Mouse (Mus musculus) neural tube, embryonic 12.5 days (tissue): ENCODE measurements around the gene Tmem211. TPM values are rescaled to one million over a fixed set of nuclear protein-coding genes. Genes with fewer than 3 reads are reported as not detected.

ENCODE experiments used
- ATAC-seq: fragments of 200-750 bp; cut with Nextera tagmentation; 2 replicates; pipeline ENCODE4 v1.8.0; 2017; ENCODE audit warnings: low read depth, mild to moderate bottlenecking, moderate TSS enrichment, moderate library complexity; ENCODE audit not compliant: low FRiP score
- H3K27ac ChIP-seq: fragments of 300-500 bp; sonication (generic); 2 replicates; pipeline ENCODE4 v1.5.1; 2016
- H3K27me3 ChIP-seq: fragments of 300-500 bp; sonication (generic); replicated peaks from 2 replicates; pipeline ENCODE4 v1.6.1; 2016; ENCODE audit warnings: mild to moderate bottlenecking
- H3K36me3 ChIP-seq: fragments of 300-500 bp; sonication (generic); 2 replicates; pipeline ENCODE4 v1.6.1; 2016; ENCODE audit warnings: mild to moderate bottlenecking
- H3K4me1 ChIP-seq: fragments of 300-500 bp; sonication (generic); 2 replicates; pipeline ENCODE4 v1.6.1; 2016
- H3K4me2 ChIP-seq: fragments of 300-500 bp; sonication (generic); replicated peaks from 2 replicates; pipeline ENCODE4 v1.6.1; 2016; ENCODE audit warnings: mild to moderate bottlenecking
- H3K4me3 ChIP-seq: fragments of 300-500 bp; sonication (generic); 2 replicates; pipeline ENCODE4 v1.5.1; 2016
- H3K9ac ChIP-seq: fragments of 300-500 bp; sonication (generic); 2 replicates; pipeline ENCODE4 v1.6.1; 2016; ENCODE audit warnings: mild to moderate bottlenecking
- H3K9me3 ChIP-seq: fragments of 300-500 bp; sonication (generic); 2 replicates; pipeline ENCODE4 v1.6.1; 2016; ENCODE audit warnings: mild to moderate bottlenecking
- WGBS: fragments of 180-500 bp; shearing (Covaris S2); methylation state at CpG from one replicate; pipeline ENCODE4 v1.1.7; 2016; 5-methylcytosine and 5-hydroxymethylcytosine counted together
- polyA plus RNA-seq: library from polyadenylated mRNA; unstranded; fragments of >200 nt; fragmentation: Nextera tagmentation; extraction: Ambion mirVana; gene quantifications from 2 replicates; pipeline ENCODE4 v1.2.1, GENCODE M21; 2016

Tmem211 gene
- polyA plus RNA-seq, result not detected in 2 replicates

DNA sequence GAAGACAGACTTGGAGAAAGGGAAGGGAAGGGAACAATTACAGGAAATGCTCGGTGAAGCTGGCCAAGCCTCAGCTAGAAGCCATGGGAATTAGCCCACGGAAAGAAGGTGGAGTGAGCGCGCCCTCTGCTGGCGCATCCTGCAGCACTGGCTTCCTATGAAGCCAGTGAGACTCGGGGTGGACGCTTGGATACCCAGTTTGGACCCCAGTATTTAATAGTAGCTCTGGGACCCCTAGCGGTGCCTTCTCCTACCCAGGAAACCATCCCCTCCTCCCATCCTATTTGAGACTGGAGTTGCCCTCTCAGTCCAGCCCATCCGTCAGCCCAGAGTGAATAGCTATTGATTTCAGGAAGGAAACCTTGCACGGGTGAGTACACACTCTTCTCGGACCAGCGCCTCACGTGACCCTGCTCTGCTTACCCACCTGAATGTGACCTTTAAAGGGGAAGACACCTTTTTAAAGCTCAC, at the start of gene Tmem211:
Tmem211 (plus strand) TSS at position 278 of the 471 bp plus-strand sequence.
- Histone ChIP-seq H3K9ac (peak within 1 kb of the TSS; percentile 42; the same call in 1 of the 2 replicates), H3K27me3 (no peaks in the 10 kb centered on the region), H3K36me3 (no peaks in the 10 kb centered on the region), H3K4me3 (peak within 1 kb of the TSS; percentile 18), H3K27ac (no peak within 1 kb of the TSS; the same call in 1 of the 2 replicates), H3K4me1 (peaks cover 20% of the 10 kb centered on the region), H3K4me2 (peak within 1 kb of the TSS; percentile 54), H3K9me3 (no peaks in the 10 kb centered on the region)
- ATAC-seq, result peak; percentile 77
- under 1% methylated on average over 13 of the region's 13 CpGs for WGBS

GRCm38 (mm10) chr5:113179451-113179842, 47.3 kb upstream of the Tmem211 start:
- Histone ChIP-seq H3K27me3 (no peaks in the 10 kb centered on the region), H3K36me3 (no peaks in the 10 kb centered on the region), H3K9me3 (no peaks in the 10 kb centered on the region), H3K4me3 (peak overlapping the region; percentile 18), H3K4me1 (peaks cover 9% of the 10 kb centered on the region), H3K4me2 (peak overlapping the region; percentile 58), H3K27ac (no peak overlapping the region), H3K9ac (peak overlapping the region; percentile 51)
- no peak for ATAC-seq
- WGBS, result 10% methylated on average over 8 of the region's 9 CpGs

- H3K9me3 ChIP-seq, result no peaks in the 10 kb centered on the region
- H3K4me3 ChIP-seq, result peak overlapping the region; percentile 18
- peak overlapping the region; percentile 51 for H3K9ac ChIP-seq
- no peak overlapping the region for H3K27ac ChIP-seq
- peaks cover 9% of the 10 kb centered on the region for H3K4me1 ChIP-seq
- no peaks in the 10 kb centered on the region for H3K36me3 ChIP-seq
- no peaks in the 10 kb centered on the region for H3K27me3 ChIP-seq
- peak overlapping the region; percentile 58 for H3K4me2 ChIP-seq
- WGBS, result 3% methylated on average over 30 of the region's 30 CpGs
- ATAC-seq, result peak; percentile 61
These were observed 46.6 kb upstream of the Tmem211 start for GRCm38 (mm10) chr5:113179843-113180682.

DNA sequence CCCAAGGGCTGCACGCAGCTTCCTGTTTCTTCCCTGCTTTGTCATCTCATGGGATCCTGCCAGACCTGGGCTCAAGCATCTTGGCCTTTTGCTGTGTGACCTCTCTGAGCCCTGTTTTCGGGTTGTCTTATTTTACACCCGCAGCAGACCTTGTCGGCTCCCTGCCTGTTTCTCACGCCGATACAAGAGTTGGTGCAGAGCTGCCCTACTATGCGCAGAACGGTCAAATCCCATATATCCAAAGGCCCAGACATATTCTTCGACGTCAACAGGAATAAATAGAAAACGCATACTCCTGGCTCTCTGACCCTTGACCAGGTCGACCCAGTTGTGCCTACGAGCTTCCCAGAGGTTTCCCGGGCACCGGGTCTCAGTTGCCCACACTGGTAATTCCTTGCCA, 46.0 kb upstream of the Tmem211 start:
- Histone ChIP-seq H3K4me2 (peak overlapping the region; percentile 58), H3K9ac (no peak overlapping the region), H3K9me3 (no peaks in the 10 kb centered on the region), H3K4me3 (no peak overlapping the region), H3K4me1 (peaks cover 9% of the 10 kb centered on the region), H3K27ac (no peak overlapping the region), H3K36me3 (no peaks in the 10 kb centered on the region), H3K27me3 (no peaks in the 10 kb centered on the region)
- 0 out of 2 replicates have a peak, but pooled peaks have one; percentile 1 for ATAC-seq
- WGBS, result 81% methylated on average over 15 of the region's 15 CpGs

DNA sequence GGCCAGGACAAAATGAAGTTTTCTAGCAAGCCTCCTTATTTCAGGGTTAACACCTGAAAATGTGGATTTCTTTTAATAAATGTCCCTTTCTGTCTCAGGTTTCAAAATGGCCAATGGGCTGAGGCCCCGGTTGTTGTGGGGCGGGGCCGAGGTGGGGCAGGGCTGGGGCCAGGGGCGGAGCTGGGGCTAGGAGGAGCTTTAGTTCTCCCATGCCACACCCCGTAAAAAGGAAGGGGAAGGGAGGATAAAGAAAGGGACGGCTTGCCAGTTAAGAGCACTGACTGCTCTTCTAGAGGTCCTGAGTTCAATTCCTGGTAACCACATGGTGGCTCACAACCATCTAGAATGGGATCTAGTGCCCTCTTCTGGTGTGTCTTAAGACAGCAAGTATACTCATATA, 45.3 kb upstream of the Tmem211 start:
- Histone ChIP-seq H3K4me2 (no peak overlapping the region), H3K27ac (no peak overlapping the region), H3K4me3 (no peak overlapping the region), H3K9me3 (no peaks in the 10 kb centered on the region), H3K36me3 (no peaks in the 10 kb centered on the region), H3K4me1 (peaks cover 9% of the 10 kb centered on the region), H3K9ac (no peak overlapping the region), H3K27me3 (no peaks in the 10 kb centered on the region)
- no peak for ATAC-seq
- 32% methylated on average over 6 of the region's 6 CpGs for WGBS

GRCm38 (mm10) chr5:113190558-113190957, 36.2 kb upstream of the Tmem211 start:
- Histone ChIP-seq H3K4me1 (no peaks in the 10 kb centered on the region), H3K27me3 (no peaks in the 10 kb centered on the region), H3K4me2 (no peak overlapping the region), H3K9me3 (no peaks in the 10 kb centered on the region), H3K9ac (no peak overlapping the region), H3K4me3 (no peak overlapping the region), H3K36me3 (no peaks in the 10 kb centered on the region), H3K27ac (no peak overlapping the region)
- WGBS, result 77% methylated on average over 14 of the region's 14 CpGs
- ATAC-seq, result no peak

DNA sequence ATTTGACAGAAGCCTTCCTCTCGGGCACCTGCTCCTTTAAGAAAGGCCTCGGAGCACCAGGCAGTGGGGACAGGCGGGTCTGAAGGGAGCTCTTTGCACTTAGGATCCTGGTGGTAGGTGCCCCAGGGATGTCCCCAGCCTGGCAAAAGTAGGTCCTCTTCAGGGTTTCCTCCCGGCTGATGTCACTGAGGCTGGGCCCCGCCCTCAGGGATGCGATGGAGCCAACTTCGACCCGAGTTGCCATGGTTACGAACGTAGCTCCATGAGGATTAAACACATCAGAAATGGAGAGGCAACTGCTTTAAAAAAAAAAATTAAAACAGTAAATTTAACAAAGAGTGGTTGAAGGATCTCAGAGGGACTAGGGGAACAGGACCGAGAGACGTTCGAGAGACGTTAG, 34.8 kb upstream of the Tmem211 start:
- no peaks in the 10 kb centered on the region for H3K9me3 ChIP-seq
- no peak overlapping the region for H3K27ac ChIP-seq
- no peaks in the 10 kb centered on the region for H3K4me1 ChIP-seq
- H3K9ac ChIP-seq, result no peak overlapping the region
- H3K27me3 ChIP-seq, result no peaks in the 10 kb centered on the region
- no peak overlapping the region for H3K4me2 ChIP-seq
- no peak overlapping the region for H3K4me3 ChIP-seq
- no peak for ATAC-seq
- H3K36me3 ChIP-seq, result no peaks in the 10 kb centered on the region
- 81% methylated on average over 14 of the region's 14 CpGs for WGBS

DNA sequence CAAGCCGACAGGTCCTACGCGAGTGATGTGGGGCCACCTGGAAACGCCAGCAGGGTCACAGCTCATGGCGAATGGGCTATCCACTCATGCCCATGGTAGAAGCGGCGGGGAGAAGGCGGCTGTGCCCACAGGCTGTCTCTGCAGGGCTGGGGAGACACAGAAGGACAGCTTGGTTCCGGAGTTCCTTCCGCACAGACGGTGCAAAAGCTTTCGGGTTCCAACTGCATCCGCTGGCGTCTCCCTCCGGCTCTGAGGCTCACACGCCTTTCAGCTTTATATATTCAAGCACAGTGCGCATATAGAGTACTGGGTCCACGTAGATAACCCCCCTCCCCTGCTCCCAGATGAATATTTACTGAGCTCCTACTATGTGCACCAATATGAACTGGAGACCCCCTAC, 32.9 kb upstream of the Tmem211 start:
- Histone ChIP-seq H3K4me2 (no peak overlapping the region), H3K36me3 (no peaks in the 10 kb centered on the region), H3K4me1 (no peaks in the 10 kb centered on the region), H3K27me3 (no peaks in the 10 kb centered on the region), H3K9me3 (no peaks in the 10 kb centered on the region), H3K4me3 (no peak overlapping the region), H3K9ac (no peak overlapping the region), H3K27ac (no peak overlapping the region)
- ATAC-seq, result no peak
- 92% methylated on average over 18 of the region's 18 CpGs for WGBS

- 85% methylated on average over 12 of the region's 12 CpGs for WGBS
- no peak for ATAC-seq
These were observed 31.3 kb upstream of the Tmem211 start for GRCm38 (mm10) chr5:113195451-113195850.

GRCm38 (mm10) chr5:113195907-113196306, 30.8 kb upstream of the Tmem211 start:
- 92% methylated on average over 6 of the region's 6 CpGs for whole genome bisulfite sequencing

More at GRCm38 (mm10) chr5:113195451-113195850, 31.3 kb upstream of the Tmem211 start:
- no peak overlapping the region for H3K4me3 ChIP-seq
- H3K9ac ChIP-seq, result no peak overlapping the region
- no peaks in the 10 kb centered on the region for H3K36me3 ChIP-seq
- no peaks in the 10 kb centered on the region for H3K9me3 ChIP-seq
- no peak overlapping the region for H3K4me2 ChIP-seq
- peaks cover 6% of the 10 kb centered on the region; the same call in 1 of the 2 replicates for H3K4me1 ChIP-seq
- no peaks in the 10 kb centered on the region for H3K27me3 ChIP-seq
- no peak overlapping the region for H3K27ac ChIP-seq

GRCm38 (mm10) chr5:113196916-113197794, 29.6 kb upstream of the Tmem211 start:
- no peak overlapping the region for H3K9ac ChIP-seq
- peaks cover 6% of the 10 kb centered on the region; the same call in 1 of the 2 replicates for H3K4me1 ChIP-seq
- H3K4me2 ChIP-seq, result no peak overlapping the region
- no peak for ATAC-seq
- H3K27me3 ChIP-seq, result no peaks in the 10 kb centered on the region
- no peaks in the 10 kb centered on the region for H3K36me3 ChIP-seq
- H3K9me3 ChIP-seq, result no peaks in the 10 kb centered on the region
- no peak overlapping the region for H3K4me3 ChIP-seq
- no peak overlapping the region for H3K27ac ChIP-seq
- 44% methylated on average over 9 of the region's 9 CpGs for WGBS

More at GRCm38 (mm10) chr5:113195907-113196306, 30.8 kb upstream of the Tmem211 start:
- H3K27me3 ChIP-seq, result no peaks in the 10 kb centered on the region
- no peak for ATAC-seq
- H3K4me3 ChIP-seq, result no peak overlapping the region
- H3K27ac ChIP-seq, result no peak overlapping the region
- peaks cover 6% of the 10 kb centered on the region; the same call in 1 of the 2 replicates for H3K4me1 ChIP-seq
- no peaks in the 10 kb centered on the region for H3K9me3 ChIP-seq
- H3K4me2 ChIP-seq, result no peak overlapping the region
- H3K36me3 ChIP-seq, result no peaks in the 10 kb centered on the region
- no peak overlapping the region for H3K9ac ChIP-seq
